In the genomic region with DNA sequence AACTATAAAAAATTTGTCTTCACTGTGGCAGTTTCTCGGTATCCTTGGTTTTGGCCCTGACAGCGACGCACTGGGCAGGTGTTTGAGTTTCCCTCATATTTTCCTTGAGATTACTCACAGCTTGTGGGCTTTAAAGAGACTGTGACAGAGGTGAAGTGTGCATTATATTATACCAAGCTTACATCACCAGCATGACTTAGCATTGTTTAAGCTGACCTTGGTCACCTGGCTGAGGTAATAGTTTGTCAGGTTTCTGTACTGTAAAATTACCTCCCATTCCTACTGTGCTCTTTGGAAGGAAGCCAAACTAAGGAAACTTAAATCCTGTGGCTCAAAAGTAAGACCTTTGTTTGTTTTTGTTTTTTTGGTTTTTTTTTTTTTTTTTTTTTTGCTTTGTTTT, we compare ENCODE assay signal across 8 mouse cellular contexts.
DNase-seq lines count a peak whose midpoint lies in the region; ATAC-seq and TF ChIP-seq lines count a peak whose summit lies in the region.

No protein-coding gene starts in this region.

- TF ChIP-seq POLR2A in ES-Bruce4 (IDR thresholded peaks at IDR 0.05; ENCODE audit: insufficient read depth, low read length) = no peak

- peaks cover 36% of the 10 kb centered on the region for H3K4me1 ChIP-seq in heart, embryonic 12.5 days (replicated peaks)
- H3K4me1 ChIP-seq in ES-Bruce4 (ENCODE audit: control insufficient read depth, insufficient read depth, low read length) = no peaks in the 10 kb centered on the region
- H3K4me1 ChIP-seq in hindbrain, embryonic 13.5 days (replicated peaks) = peaks cover 56% of the 10 kb centered on the region
- peaks cover 28% of the 10 kb centered on the region for H3K4me1 ChIP-seq in midbrain, embryonic 11.5 days (ENCODE audit: control insufficient read depth, insufficient read depth, low read length)

- TF ChIP-seq CTCF in ES-Bruce4 (IDR thresholded peaks at IDR 0.05; ENCODE audit: low read depth, low read length) = no peak

- peaks cover 24% of the 10 kb centered on the region for H3K36me3 ChIP-seq in heart, embryonic 12.5 days
- H3K36me3 ChIP-seq in ES-Bruce4 (ENCODE audit: control insufficient read depth, insufficient read depth, low read length, poor library complexity, severe bottlenecking) = no peaks in the 10 kb centered on the region
- H3K36me3 ChIP-seq in hindbrain, embryonic 13.5 days = peaks cover 19% of the 10 kb centered on the region
- H3K36me3 ChIP-seq in midbrain, embryonic 11.5 days (ENCODE audit: control insufficient read depth, insufficient read depth, low read length) = peaks cover 5% of the 10 kb centered on the region; the same call in 1 of the 2 replicates

- DNase-seq in heart, postnatal 25 days (ENCODE audit: low spot score) = no peak
- peak; percentile 86 for DNase-seq in midbrain, embryonic 11.5 days (ENCODE audit: low spot score, missing footprints)
- no peak for DNase-seq in natural killer cell, adult 2 months (ENCODE audit: low spot score in 2 of 2)
- no peak for DNase-seq in thymus, postnatal 0 days (ENCODE audit: low spot score)
- no peak for DNase-seq in spleen, postnatal 10 days (ENCODE audit: low spot score in 2 of 2)

- H3K4me3 ChIP-seq in heart, embryonic 12.5 days = 0 out of 2 replicates have a peak overlapping the region, but pooled peaks have one; percentile 7
- H3K4me3 ChIP-seq in ES-Bruce4 (ENCODE audit: low read depth, low read length) = no peak overlapping the region
- no peak overlapping the region for H3K4me3 ChIP-seq in hindbrain, embryonic 13.5 days
- no peak overlapping the region for H3K4me3 ChIP-seq in midbrain, embryonic 11.5 days (ENCODE audit: low read depth, low read length)

- ATAC-seq in heart, embryonic 12.5 days (ENCODE audit: insufficient number of reproducible peaks, low FRiP score) = no peak
- ATAC-seq in hindbrain, embryonic 13.5 days (ENCODE audit: low FRiP score) = no peak
- no peak for ATAC-seq in midbrain, embryonic 11.5 days (ENCODE audit: low FRiP score)

- no peak overlapping the region for H3K9ac ChIP-seq in heart, embryonic 12.5 days
- peak overlapping the region; percentile 41; the same call in 1 of the 2 replicates for H3K9ac ChIP-seq in ES-Bruce4 (ENCODE audit: low read depth, poor library complexity, severe bottlenecking)
- H3K9ac ChIP-seq in hindbrain, embryonic 13.5 days = no peak overlapping the region
- 0 out of 2 replicates have a peak overlapping the region, but pooled peaks have one; percentile 20 for H3K9ac ChIP-seq in midbrain, embryonic 11.5 days (ENCODE audit: low read length)

- H3K27ac ChIP-seq in heart, embryonic 12.5 days (ENCODE audit: poor library complexity, severe bottlenecking) = peak overlapping the region; percentile 99
- no peak overlapping the region for H3K27ac ChIP-seq in ES-Bruce4 (ENCODE audit: insufficient read depth, low read length)
- H3K27ac ChIP-seq in hindbrain, embryonic 13.5 days = peak overlapping the region; percentile 66
- H3K27ac ChIP-seq in midbrain, embryonic 11.5 days (ENCODE audit: low read depth, low read length) = peak overlapping the region; percentile 92; the same call in 1 of the 2 replicates

- no peak for TF ChIP-seq EP300 in ES-Bruce4 (IDR thresholded peaks at IDR 0.05; ENCODE audit: insufficient read depth, low read depth, low read length)

- intact Hi-C loops in heart, postnatal 25 days (cut with DNase I) = loop anchor here (5.0 kb wide), 2 partner anchors 41 to 136 kb away; a partner anchor contains a TSS

- H3K27me3 ChIP-seq in heart, embryonic 12.5 days (replicated peaks) = no peaks in the 10 kb centered on the region
- no peaks in the 10 kb centered on the region for H3K27me3 ChIP-seq in ES-Bruce4 (ENCODE audit: control insufficient read depth, insufficient read depth, low read length, poor library complexity, severe bottlenecking)
- no peaks in the 10 kb centered on the region for H3K27me3 ChIP-seq in hindbrain, embryonic 13.5 days
- H3K27me3 ChIP-seq in midbrain, embryonic 11.5 days (ENCODE audit: control insufficient read depth, insufficient read depth, low read length) = no peaks in the 10 kb centered on the region

- 62% methylated on average over 3 of the region's 3 CpGs for WGBS in heart, embryonic 12.5 days
- 59% methylated on average over 3 of the region's 3 CpGs for WGBS in hindbrain, embryonic 13.5 days
- 65% methylated on average over 3 of the region's 3 CpGs for WGBS in midbrain, embryonic 11.5 days

- no peaks in the 10 kb centered on the region for H3K9me3 ChIP-seq in heart, embryonic 12.5 days (replicated peaks)
- H3K9me3 ChIP-seq in ES-Bruce4 (replicated peaks; ENCODE audit: control insufficient read depth, insufficient read depth, low read length, poor library complexity, severe bottlenecking) = no peaks in the 10 kb centered on the region
- H3K9me3 ChIP-seq in hindbrain, embryonic 13.5 days = no peaks in the 10 kb centered on the region
- no peaks in the 10 kb centered on the region for H3K9me3 ChIP-seq in midbrain, embryonic 11.5 days (ENCODE audit: control insufficient read depth, low read length)

- H3K4me2 ChIP-seq in heart, embryonic 12.5 days = peak overlapping the region; percentile 78
- H3K4me2 ChIP-seq in hindbrain, embryonic 13.5 days = peak overlapping the region; percentile 75
- peak overlapping the region; percentile 67 for H3K4me2 ChIP-seq in midbrain, embryonic 11.5 days

Comparison
In these comparisons a context has a peak if more than half of its experiments do, and no peak if none do; other contexts are left out.
1. H3K9ac ChIP-seq: peak in ES-Bruce4 (single experiment) and midbrain, embryonic 11.5 days (single experiment); none in heart, embryonic 12.5 days (single experiment) and hindbrain, embryonic 13.5 days (single experiment).
2. Peak in every context shown above with its lines, with median percentiles within 50 percentile points of each other: H3K4me2 ChIP-seq.